Mouse (Mus musculus): ENCODE measurements around the gene 1700010B08Rik. TPM values are rescaled to one million over a fixed set of nuclear protein-coding genes. Genes with fewer than 3 reads are reported as not detected.
A peak's percentile ranks its signal among the peaks of the same experiment; 100 is the strongest.

Gene 1700010B08Rik
- polyA plus RNA-seq, 1 experiment, result 0.05 TPM

- peaks cover 72% of the 10 kb centered on the region for H3K79me2 ChIP-seq (ENCODE audit: control insufficient read depth, insufficient read depth)
- no peaks in the 10 kb centered on the region for H3K36me3 ChIP-seq (ENCODE audit: control insufficient read depth, insufficient read depth)
- TF ChIP-seq SRF (IDR thresholded peaks at IDR 0.05; ENCODE audit: control insufficient read depth, insufficient read length, low read depth) (no peak), MYOG (IDR thresholded peaks at IDR 0.05; ENCODE audit: control insufficient read depth in 1 of 3, insufficient read depth in 1 of 3, insufficient read length in 2 of 3, low read depth in 2 of 3) (no peak), POLR2AphosphoS2 (IDR thresholded peaks at IDR 0.05; ENCODE audit: insufficient read length, low read depth) (no peak), USF1 (IDR thresholded peaks at IDR 0.05; ENCODE audit: low read depth) (no peak), TCF3 (IDR thresholded peaks at IDR 0.05; ENCODE audit: insufficient read length, low read depth) (no peak), CEBPB (IDR thresholded peaks at IDR 0.05; ENCODE audit: insufficient read depth, poor library complexity, severe bottlenecking) (no peak), POLR2A (IDR thresholded peaks at IDR 0.05; ENCODE audit: insufficient read length, low read depth) (no peak), MYOD1 (IDR thresholded peaks at IDR 0.05; ENCODE audit: control insufficient read depth in 1 of 3, insufficient read length in 2 of 3, low read depth in 2 of 3) (no peak), TCF12 (IDR thresholded peaks at IDR 0.05; ENCODE audit: insufficient read depth, poor library complexity, severe bottlenecking) (no peak), E2F4 (IDR thresholded peaks at IDR 0.05; ENCODE audit: insufficient read depth) (no peak), MAX (IDR thresholded peaks at IDR 0.05; ENCODE audit: low read depth) (no peak)
- H3ac ChIP-seq (ENCODE audit: control insufficient read depth, insufficient read length), result no peak overlapping the region
- H3K4me2 ChIP-seq (ENCODE audit: low read depth), result no peak overlapping the region
- H3K4me3 ChIP-seq, result no peak overlapping the region
- no peaks in the 10 kb centered on the region for H3K27me3 ChIP-seq (ENCODE audit: control insufficient read depth, insufficient read depth, insufficient read length)
Observed at GRCm38 (mm10) chr2:173680153-173680552, 39.1 kb upstream of the 1700010B08Rik start.

GRCm38 (mm10) chr2:173682773-173683172 is 36.4 kb upstream of the 1700010B08Rik start:
- TF ChIP-seq POLR2AphosphoS2 (IDR thresholded peaks at IDR 0.05; ENCODE audit: insufficient read length, low read depth) (no peak), MYOG (IDR thresholded peaks at IDR 0.05; ENCODE audit: control insufficient read depth in 1 of 3, insufficient read depth in 1 of 3, insufficient read length in 2 of 3, low read depth in 2 of 3) (peak in 2 of 3 experiments; percentile 5 to 58)
- H3K4me2 ChIP-seq (ENCODE audit: low read depth), result no peak overlapping the region

GRCm38 (mm10) chr2:173685781-173686361 is 33.3 kb upstream of the 1700010B08Rik start:
- TF ChIP-seq E2F4 (IDR thresholded peaks at IDR 0.05; ENCODE audit: insufficient read depth) (no peak), MYOG (IDR thresholded peaks at IDR 0.05; ENCODE audit: control insufficient read depth in 1 of 3, insufficient read depth in 1 of 3, insufficient read length in 2 of 3, low read depth in 2 of 3) (no peak), MYOD1 (IDR thresholded peaks at IDR 0.05; ENCODE audit: control insufficient read depth in 1 of 3, insufficient read length in 2 of 3, low read depth in 2 of 3) (peak in 1 of 3 experiments; percentile 42)
- no peak overlapping the region for H3K4me3 ChIP-seq
- peaks cover 31% of the 10 kb centered on the region for H3K79me2 ChIP-seq (ENCODE audit: control insufficient read depth, insufficient read depth)
- no peak overlapping the region for H3ac ChIP-seq (ENCODE audit: control insufficient read depth, insufficient read length)
- H3K27me3 ChIP-seq (ENCODE audit: control insufficient read depth, insufficient read depth, insufficient read length), result no peaks in the 10 kb centered on the region
- no peak overlapping the region for H3K4me2 ChIP-seq (ENCODE audit: low read depth)
- peaks cover 7% of the 10 kb centered on the region for H3K36me3 ChIP-seq (ENCODE audit: control insufficient read depth, insufficient read depth)

More at GRCm38 (mm10) chr2:173682773-173683172, 36.4 kb upstream of the 1700010B08Rik start:
- no peak overlapping the region for H3ac ChIP-seq (ENCODE audit: control insufficient read depth, insufficient read length)
- H3K4me3 ChIP-seq, result no peak overlapping the region
- H3K79me2 ChIP-seq (ENCODE audit: control insufficient read depth, insufficient read depth), result peaks cover 47% of the 10 kb centered on the region
- no peaks in the 10 kb centered on the region for H3K27me3 ChIP-seq (ENCODE audit: control insufficient read depth, insufficient read depth, insufficient read length)
- H3K36me3 ChIP-seq (ENCODE audit: control insufficient read depth, insufficient read depth), result no peaks in the 10 kb centered on the region

GRCm38 (mm10) chr2:173687363-173687762 is 31.9 kb upstream of the 1700010B08Rik start:
- H3K36me3 ChIP-seq (ENCODE audit: control insufficient read depth, insufficient read depth), result peaks cover 14% of the 10 kb centered on the region

GRCm38 (mm10) chr2:173689835-173690234 is 29.4 kb upstream of the 1700010B08Rik start:
- H3ac ChIP-seq (ENCODE audit: control insufficient read depth, insufficient read length), result no peak overlapping the region
- no peak overlapping the region for H3K4me3 ChIP-seq
- peaks cover 16% of the 10 kb centered on the region for H3K79me2 ChIP-seq (ENCODE audit: control insufficient read depth, insufficient read depth)
- peak overlapping the region; percentile 28 for H3K4me2 ChIP-seq (ENCODE audit: low read depth)
- TF ChIP-seq SRF (IDR thresholded peaks at IDR 0.05; ENCODE audit: control insufficient read depth, insufficient read length, low read depth) (no peak), E2F4 (IDR thresholded peaks at IDR 0.05; ENCODE audit: insufficient read depth) (no peak), TCF12 (IDR thresholded peaks at IDR 0.05; ENCODE audit: insufficient read depth, poor library complexity, severe bottlenecking) (peak; percentile 99), USF1 (IDR thresholded peaks at IDR 0.05; ENCODE audit: low read depth) (no peak), CEBPB (IDR thresholded peaks at IDR 0.05; ENCODE audit: insufficient read depth, poor library complexity, severe bottlenecking) (peak; percentile 97), MYOD1 (IDR thresholded peaks at IDR 0.05; ENCODE audit: control insufficient read depth in 1 of 3, insufficient read length in 2 of 3, low read depth in 2 of 3) (peak; percentile 96 to 100 (median 99)), POLR2A (IDR thresholded peaks at IDR 0.05; ENCODE audit: insufficient read length, low read depth) (no peak), MAX (IDR thresholded peaks at IDR 0.05; ENCODE audit: low read depth) (peak; percentile 68), TCF3 (IDR thresholded peaks at IDR 0.05; ENCODE audit: insufficient read length, low read depth) (peak; percentile 94), MYOG (IDR thresholded peaks at IDR 0.05; ENCODE audit: control insufficient read depth in 1 of 3, insufficient read depth in 1 of 3, insufficient read length in 2 of 3, low read depth in 2 of 3) (peak; percentile 47 to 96 (median 94)), POLR2AphosphoS2 (IDR thresholded peaks at IDR 0.05; ENCODE audit: insufficient read length, low read depth) (no peak), REST (IDR thresholded peaks at IDR 0.05; ENCODE audit: insufficient read depth, insufficient read length) (no peak)
- H3K36me3 ChIP-seq (ENCODE audit: control insufficient read depth, insufficient read depth), result peaks cover 19% of the 10 kb centered on the region
- no peaks in the 10 kb centered on the region for H3K27me3 ChIP-seq (ENCODE audit: control insufficient read depth, insufficient read depth, insufficient read length)

More at GRCm38 (mm10) chr2:173687363-173687762, 31.9 kb upstream of the 1700010B08Rik start:
- Histone ChIP-seq H3K4me2 (ENCODE audit: low read depth) (no peak overlapping the region), H3K4me3 (no peak overlapping the region), H3K27me3 (ENCODE audit: control insufficient read depth, insufficient read depth, insufficient read length) (no peaks in the 10 kb centered on the region), H3ac (ENCODE audit: control insufficient read depth, insufficient read length) (no peak overlapping the region), H3K79me2 (ENCODE audit: control insufficient read depth, insufficient read depth) (peaks cover 28% of the 10 kb centered on the region)
- TF ChIP-seq MYOG (IDR thresholded peaks at IDR 0.05; ENCODE audit: control insufficient read depth in 1 of 3, insufficient read depth in 1 of 3, insufficient read length in 2 of 3, low read depth in 2 of 3) (peak in 2 of 3 experiments; percentile 40 to 88), MYOD1 (IDR thresholded peaks at IDR 0.05; ENCODE audit: control insufficient read depth in 1 of 3, insufficient read length in 2 of 3, low read depth in 2 of 3) (peak in 1 of 3 experiments; percentile 84), POLR2A (IDR thresholded peaks at IDR 0.05; ENCODE audit: insufficient read length, low read depth) (peak; percentile 16), USF1 (IDR thresholded peaks at IDR 0.05; ENCODE audit: low read depth) (no peak)
